Mouse (Mus musculus) cortical plate, adult 2 months (tissue): ENCODE data around the gene Ptprn2.

ENCODE experiments used
- CTCF ChIP-seq: fragments of 200-500 bp; IDR thresholded peaks from 2 replicates; pipeline ENCODE4 v1.5.1; 2011; ENCODE audit warnings: mild to moderate bottlenecking, control low read depth, low read length; ENCODE audit not compliant: insufficient read depth; ENCODE audit errors: extremely low read depth
- POLR2A ChIP-seq: fragments of 200-500 bp; IDR thresholded peaks from 2 replicates; pipeline ENCODE4 v1.6.1; 2011; ENCODE audit warnings: mild to moderate bottlenecking, low read length, control low read depth; ENCODE audit not compliant: insufficient read depth; ENCODE audit errors: extremely low read depth

DNA sequence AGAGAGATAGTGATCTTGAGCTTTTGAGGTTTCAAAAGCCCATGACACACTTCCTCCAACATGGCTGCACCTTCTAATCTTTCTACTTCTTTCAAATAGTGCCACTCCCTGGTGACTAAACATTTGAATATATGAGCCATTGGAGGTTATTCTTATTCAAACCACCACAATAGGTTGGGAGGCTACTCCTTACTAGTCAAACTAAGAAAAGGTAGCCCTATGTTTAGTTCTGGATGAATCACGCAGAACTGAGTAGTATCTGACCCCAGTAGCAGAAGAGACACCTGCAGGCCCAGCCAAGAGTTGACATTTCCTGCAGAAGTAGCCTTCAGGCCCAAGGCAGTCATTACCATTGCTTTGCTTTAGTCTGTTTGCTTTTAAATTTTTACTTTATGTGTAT, 84.0 kb downstream of the Ptprn2 start:
- TF ChIP-seq POLR2A (no peak), CTCF (no peak)
